ENCODE assay signal across 16 mouse cellular contexts in genomic region chr14:76953171-76953570, GRCm38 (mm10).
"Had no signal": no experiment of that assay in that cellular context is flagged by ENCODE, and none has a peak within 500 bp of the region (broad histone marks: within the 10 kb centered on the region; RNA-seq: fewer than 3 reads in every experiment).

No protein-coding gene starts in this region.

- H3K4me3 ChIP-seq: lung, embryonic 15.5 days; megakaryocyte, embryonic 14.5 days; midbrain, embryonic 13.5 days; midbrain, embryonic 15.5 days; neural tube, embryonic 12.5 days; stomach, embryonic 15.5 days had no signal

- H3K9me3 ChIP-seq: lung, embryonic 15.5 days; megakaryocyte, embryonic 14.5 days; midbrain, embryonic 13.5 days; midbrain, embryonic 15.5 days; neural tube, embryonic 12.5 days; stomach, embryonic 15.5 days had no signal

- ATAC-seq: lung, postnatal 0 days; midbrain, embryonic 13.5 days; midbrain, embryonic 15.5 days had no signal

- H3K4me2 ChIP-seq: lung, embryonic 15.5 days; midbrain, embryonic 11.5 days; midbrain, embryonic 13.5 days; midbrain, embryonic 15.5 days; neural tube, embryonic 12.5 days; stomach, embryonic 15.5 days had no signal

- H3K27ac ChIP-seq: lung, embryonic 15.5 days; macrophage; midbrain, embryonic 13.5 days; midbrain, embryonic 15.5 days; neural tube, embryonic 12.5 days; stomach, embryonic 15.5 days; stomach, postnatal 0 days had no signal

- H3K36me3 ChIP-seq: lung, embryonic 15.5 days; midbrain, embryonic 13.5 days; midbrain, embryonic 15.5 days; neural tube, embryonic 12.5 days; stomach, embryonic 15.5 days had no signal

- H3K27me3 ChIP-seq: lung, embryonic 15.5 days; midbrain, embryonic 13.5 days; midbrain, embryonic 15.5 days; neural tube, embryonic 12.5 days; stomach, embryonic 15.5 days had no signal

- DNase-seq: lung, adult 2 months; lung, postnatal 14 days; lung, postnatal 36 days; right cerebral cortex, postnatal 14 days; thymus, adult 2 months; thymus, postnatal 25 days had no signal

- H3K9ac ChIP-seq: lung, embryonic 15.5 days; midbrain, embryonic 13.5 days; midbrain, embryonic 15.5 days; neural tube, embryonic 12.5 days; stomach, embryonic 15.5 days had no signal
